Mouse (Mus musculus): ENCODE results near the gene Clmp. TPM values are rescaled to one million over a fixed set of nuclear protein-coding genes. Genes with fewer than 3 reads are reported as not detected.
A peak's percentile ranks its signal among the peaks of the same experiment; 100 is the strongest.

The Clmp gene
- polyA plus RNA-seq, 1 experiment from 2014 or later: 43.9 TPM

DNA sequence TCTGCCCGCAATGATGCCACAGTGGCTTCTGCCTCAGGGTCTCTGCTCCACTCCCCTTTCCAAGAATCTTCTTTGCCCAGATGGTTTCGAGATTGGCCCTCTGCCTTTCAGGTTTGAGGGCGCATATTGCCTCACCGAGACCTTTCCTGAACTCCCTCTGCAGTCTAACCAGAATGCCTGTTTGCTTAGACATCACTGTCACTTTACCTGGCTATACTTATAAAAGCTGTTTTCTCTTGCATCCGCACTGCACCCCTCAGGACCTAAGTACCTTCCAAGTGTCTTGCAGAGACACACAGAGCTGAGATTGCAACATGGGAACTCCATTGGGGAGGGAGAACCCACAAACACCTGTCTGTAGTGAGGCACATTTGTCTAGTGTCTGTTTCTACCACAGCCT lies 14.5 kb downstream of the Clmp start:
- WGBS: 78% methylated on average over 5 of the region's 5 CpGs
- DNase-seq (ENCODE audit: low spot score) (no peak), ATAC-seq (replicated peaks; ENCODE audit: low FRiP score, low TSS enrichment, low read depth) (no peak)
- H3K9ac ChIP-seq (ENCODE audit: low read length): no peak overlapping the region
- H3K9me3 ChIP-seq (ENCODE audit: control insufficient read depth, low read length): no peaks in the 10 kb centered on the region
- H3K36me3 ChIP-seq (ENCODE audit: control insufficient read depth, insufficient read depth, low read length): no peaks in the 10 kb centered on the region
- H3K27ac ChIP-seq (ENCODE audit: low read depth): no peak overlapping the region
- H3K27me3 ChIP-seq (replicated peaks; ENCODE audit: control insufficient read depth, insufficient read depth, low read length): no peaks in the 10 kb centered on the region
- H3K4me3 ChIP-seq (ENCODE audit: low read depth, low read length): no peak overlapping the region
- peaks cover 15% of the 10 kb centered on the region for H3K4me1 ChIP-seq (replicated peaks; ENCODE audit: control insufficient read depth, insufficient read depth, low read length)
- H3K4me2 ChIP-seq (ENCODE audit: low read length): no peak overlapping the region

DNA sequence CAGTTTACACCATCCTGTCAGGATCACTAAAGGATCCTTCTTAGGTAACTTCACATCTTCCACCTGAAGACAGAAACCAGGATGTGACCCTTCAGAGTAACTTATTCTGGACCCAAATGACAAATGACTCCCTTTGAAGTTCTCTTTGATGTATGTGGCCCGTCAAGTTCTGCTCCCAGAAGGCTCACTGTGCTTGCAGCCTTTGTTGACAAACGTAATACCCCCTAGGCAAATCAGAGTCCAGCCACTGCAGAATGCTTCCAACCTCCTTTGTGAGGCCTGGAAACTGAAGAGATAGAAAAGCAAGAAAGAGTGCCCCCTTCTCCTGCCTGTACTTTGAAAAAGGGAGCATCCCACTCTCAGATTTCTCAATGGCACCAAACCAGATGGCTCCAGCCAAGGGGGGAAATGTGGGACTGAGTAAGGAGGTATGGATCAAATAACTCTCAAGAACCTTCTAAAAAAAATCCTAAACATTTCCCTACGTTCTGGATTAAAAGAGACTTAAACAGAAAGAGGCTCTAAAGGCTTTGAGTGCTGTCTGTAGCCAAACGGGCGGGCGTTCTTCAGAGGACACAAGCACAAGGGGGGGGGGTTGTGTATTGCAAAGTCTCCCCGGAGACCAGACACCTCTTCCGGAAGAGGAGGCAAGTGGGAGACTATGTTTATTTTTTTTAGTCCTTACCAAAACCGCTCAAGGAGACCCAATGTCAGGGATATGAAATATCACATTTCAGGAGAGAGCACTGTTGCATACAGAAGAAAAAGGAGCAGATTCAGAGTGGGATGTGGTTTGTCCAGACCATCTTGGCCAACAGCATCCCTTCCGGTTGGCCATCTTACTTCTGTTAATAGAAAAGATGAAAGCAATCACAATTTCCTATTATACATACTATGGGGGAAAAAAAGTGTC lies 18.9 kb downstream of the Clmp start:
- 19% methylated on average over 10 of the region's 10 CpGs for WGBS
- Histone ChIP-seq H3K27me3 (replicated peaks; ENCODE audit: control insufficient read depth, insufficient read depth, low read length) (no peaks in the 10 kb centered on the region), H3K27ac (ENCODE audit: low read depth) (peak overlapping the region; percentile 33; the same call in 1 of the 2 replicates), H3K4me3 (ENCODE audit: low read depth, low read length) (no peak overlapping the region), H3K4me2 (ENCODE audit: low read length) (no peak overlapping the region), H3K4me1 (replicated peaks; ENCODE audit: control insufficient read depth, insufficient read depth, low read length) (peaks cover 31% of the 10 kb centered on the region), H3K36me3 (ENCODE audit: control insufficient read depth, insufficient read depth, low read length) (no peaks in the 10 kb centered on the region), H3K9ac (ENCODE audit: low read length) (no peak overlapping the region), H3K9me3 (ENCODE audit: control insufficient read depth, low read length) (no peaks in the 10 kb centered on the region)
- no peak for ATAC-seq (replicated peaks; ENCODE audit: low FRiP score, low TSS enrichment, low read depth)
- no peak for DNase-seq (ENCODE audit: low spot score)

DNA sequence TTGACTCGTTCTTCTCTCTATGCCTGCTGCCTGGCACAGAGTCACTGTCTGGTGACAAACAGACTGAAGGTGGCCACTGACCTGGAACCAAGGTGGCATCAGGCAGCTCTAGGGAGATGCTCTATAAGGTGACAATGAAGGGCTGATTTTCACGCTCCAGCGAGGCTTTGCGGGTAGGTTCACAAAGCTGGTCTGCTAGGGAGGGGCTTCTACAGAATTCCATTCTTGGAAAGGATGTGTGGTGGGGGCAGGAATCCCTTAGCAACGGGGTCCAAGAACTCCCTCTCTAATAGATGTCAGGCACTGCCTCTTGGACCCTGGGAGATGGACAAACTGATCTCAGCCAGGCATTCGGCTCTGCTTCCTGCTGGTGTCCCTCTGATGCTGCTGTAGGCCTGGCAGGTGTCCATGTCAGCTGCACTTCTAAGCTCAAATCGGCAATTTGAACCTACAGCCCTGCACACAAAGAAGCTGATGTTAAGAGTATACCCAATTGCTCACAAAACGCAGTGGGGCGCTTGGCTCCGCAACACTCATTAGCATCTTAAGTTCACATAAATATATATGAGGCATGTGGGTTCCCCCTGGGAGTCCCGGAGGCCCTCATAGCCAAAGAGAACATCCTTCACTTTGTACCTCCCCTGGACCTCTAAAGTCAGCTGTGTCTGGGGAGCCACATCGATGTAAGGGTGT lies 22.8 kb downstream of the Clmp start:
- H3K4me1 ChIP-seq (replicated peaks; ENCODE audit: control insufficient read depth, insufficient read depth, low read length): peaks cover 29% of the 10 kb centered on the region
- H3K27me3 ChIP-seq (replicated peaks; ENCODE audit: control insufficient read depth, insufficient read depth, low read length): no peaks in the 10 kb centered on the region
- ATAC-seq (replicated peaks; ENCODE audit: low FRiP score, low TSS enrichment, low read depth) (no peak), DNase-seq (ENCODE audit: low spot score) (no peak)
- 63% methylated on average over 12 of the region's 12 CpGs for WGBS
- H3K4me3 ChIP-seq (ENCODE audit: low read depth, low read length): no peak overlapping the region
- H3K4me2 ChIP-seq (ENCODE audit: low read length): no peak overlapping the region
- no peak overlapping the region for H3K9ac ChIP-seq (ENCODE audit: low read length)
- H3K27ac ChIP-seq (ENCODE audit: low read depth): 0 out of 2 replicates have a peak overlapping the region, but pooled peaks have one; percentile 19
- no peaks in the 10 kb centered on the region for H3K36me3 ChIP-seq (ENCODE audit: control insufficient read depth, insufficient read depth, low read length)
- H3K9me3 ChIP-seq (ENCODE audit: control insufficient read depth, low read length): no peaks in the 10 kb centered on the region

DNA sequence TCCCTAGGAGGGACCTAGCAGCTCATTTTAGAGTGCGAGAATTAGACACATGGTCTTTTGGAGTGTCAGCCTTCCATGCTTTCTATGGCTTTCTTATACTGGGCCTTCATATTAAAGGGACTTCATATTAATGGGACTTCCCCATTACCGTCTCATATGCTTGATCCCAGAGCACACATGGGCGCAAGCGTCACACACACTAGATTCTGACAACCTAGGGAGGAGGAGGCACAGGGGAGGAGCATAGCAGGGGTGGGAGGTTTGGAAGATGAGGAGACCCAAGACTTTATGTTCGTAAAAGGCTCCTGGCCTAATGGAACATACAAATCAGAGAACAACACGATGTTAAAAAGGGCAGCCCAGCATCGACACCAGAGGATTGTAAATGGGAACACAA lies 23.4 kb downstream of the Clmp start:
- H3K27me3 ChIP-seq (replicated peaks; ENCODE audit: control insufficient read depth, insufficient read depth, low read length): no peaks in the 10 kb centered on the region
- peak overlapping the region; percentile 19; the same call in 1 of the 2 replicates for H3K27ac ChIP-seq (ENCODE audit: low read depth)
- H3K4me3 ChIP-seq (ENCODE audit: low read depth, low read length): no peak overlapping the region
- no peak overlapping the region for H3K9ac ChIP-seq (ENCODE audit: low read length)
- no peaks in the 10 kb centered on the region for H3K36me3 ChIP-seq (ENCODE audit: control insufficient read depth, insufficient read depth, low read length)
- H3K9me3 ChIP-seq (ENCODE audit: control insufficient read depth, low read length): no peaks in the 10 kb centered on the region
- H3K4me2 ChIP-seq (ENCODE audit: low read length): no peak overlapping the region
- ATAC-seq (replicated peaks; ENCODE audit: low FRiP score, low TSS enrichment, low read depth): no peak
- no peak for DNase-seq (ENCODE audit: low spot score)
- 77% methylated on average over 7 of the region's 7 CpGs for WGBS
- peaks cover 25% of the 10 kb centered on the region for H3K4me1 ChIP-seq (replicated peaks; ENCODE audit: control insufficient read depth, insufficient read depth, low read length)

DNA sequence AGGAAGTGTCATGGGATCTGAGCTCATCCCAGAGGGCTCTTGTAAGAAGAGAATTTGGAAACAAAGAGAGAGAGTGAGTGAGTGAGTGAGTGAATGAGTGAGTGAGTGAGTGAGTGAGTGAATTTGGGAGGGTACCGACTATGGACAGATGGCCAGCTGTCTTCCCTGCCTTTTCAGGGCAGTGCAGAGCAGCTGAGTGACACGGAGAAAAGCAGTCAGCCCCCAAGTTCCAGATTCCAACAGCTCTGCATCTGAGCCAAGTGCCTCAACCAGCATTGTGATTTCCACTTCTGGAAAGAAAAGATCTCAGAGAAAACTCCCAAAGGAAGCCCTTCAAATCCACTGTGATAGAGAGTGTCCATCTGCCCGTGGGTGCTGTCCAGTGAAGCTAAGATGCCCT lies 23.8 kb downstream of the Clmp start:
- DNase-seq (ENCODE audit: low spot score) (no peak), ATAC-seq (replicated peaks; ENCODE audit: low FRiP score, low TSS enrichment, low read depth) (no peak)
- Histone ChIP-seq H3K27ac (ENCODE audit: low read depth) (peak overlapping the region; percentile 18; the same call in 1 of the 2 replicates), H3K4me1 (replicated peaks; ENCODE audit: control insufficient read depth, insufficient read depth, low read length) (peaks cover 21% of the 10 kb centered on the region), H3K9ac (ENCODE audit: low read length) (no peak overlapping the region), H3K4me3 (ENCODE audit: low read depth, low read length) (no peak overlapping the region), H3K4me2 (ENCODE audit: low read length) (no peak overlapping the region), H3K36me3 (ENCODE audit: control insufficient read depth, insufficient read depth, low read length) (no peaks in the 10 kb centered on the region), H3K27me3 (replicated peaks; ENCODE audit: control insufficient read depth, insufficient read depth, low read length) (no peaks in the 10 kb centered on the region), H3K9me3 (ENCODE audit: control insufficient read depth, low read length) (no peaks in the 10 kb centered on the region)
- 54% methylated on average over 3 of the region's 3 CpGs for WGBS

DNA sequence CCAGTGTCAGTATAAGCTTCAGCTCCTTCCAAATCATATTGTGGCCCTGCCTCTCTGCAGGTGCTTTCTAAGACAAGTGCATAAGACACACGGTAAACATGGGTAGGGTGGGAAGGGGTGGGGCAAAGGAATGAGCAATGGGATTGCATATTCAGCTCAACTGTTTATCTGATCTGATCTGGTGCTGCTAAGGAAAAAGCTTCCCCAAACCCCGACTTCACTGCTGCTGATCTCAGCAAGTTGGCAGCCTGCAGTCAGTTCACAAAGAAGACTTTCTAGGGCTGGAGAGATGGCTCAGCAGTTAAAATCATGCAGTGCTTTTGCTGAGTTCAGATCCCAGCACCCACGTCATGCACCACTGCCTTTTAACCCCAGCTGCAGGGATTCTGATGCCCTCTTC lies 24.2 kb downstream of the Clmp start:
- Histone ChIP-seq H3K27me3 (replicated peaks; ENCODE audit: control insufficient read depth, insufficient read depth, low read length) (no peaks in the 10 kb centered on the region), H3K27ac (ENCODE audit: low read depth) (peak overlapping the region; percentile 18; the same call in 1 of the 2 replicates), H3K36me3 (ENCODE audit: control insufficient read depth, insufficient read depth, low read length) (no peaks in the 10 kb centered on the region), H3K4me2 (ENCODE audit: low read length) (no peak overlapping the region), H3K9me3 (ENCODE audit: control insufficient read depth, low read length) (no peaks in the 10 kb centered on the region), H3K9ac (ENCODE audit: low read length) (no peak overlapping the region), H3K4me3 (ENCODE audit: low read depth, low read length) (no peak overlapping the region), H3K4me1 (replicated peaks; ENCODE audit: control insufficient read depth, insufficient read depth, low read length) (peaks cover 17% of the 10 kb centered on the region)
- no peak for DNase-seq (ENCODE audit: low spot score)
- WGBS: 32% methylated on average over 3 of the region's 3 CpGs
- no peak for ATAC-seq (replicated peaks; ENCODE audit: low FRiP score, low TSS enrichment, low read depth)

DNA sequence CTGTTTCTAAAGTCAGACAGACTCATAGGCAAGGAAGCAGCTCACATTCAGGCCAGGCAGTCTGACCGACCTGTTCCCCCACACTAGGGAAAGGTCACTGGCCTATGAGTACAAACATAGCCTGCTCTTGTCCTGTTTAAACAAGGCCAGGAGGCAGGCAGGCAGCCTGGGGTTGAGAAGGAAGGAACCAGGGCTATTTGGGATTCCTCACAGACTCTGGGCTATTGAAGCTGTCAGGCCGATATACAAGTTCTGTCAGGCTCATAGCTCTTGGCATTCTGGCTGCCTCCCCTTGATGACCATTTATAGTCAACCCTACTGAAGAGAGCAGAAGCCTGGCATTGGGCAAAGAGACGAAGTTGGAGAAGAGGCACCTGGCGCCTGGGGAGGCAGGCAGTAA lies 25.9 kb downstream of the Clmp start:
- 40% methylated on average over 4 of the region's 4 CpGs for WGBS
- H3K4me3 ChIP-seq (ENCODE audit: low read depth, low read length): no peak overlapping the region
- peaks cover 16% of the 10 kb centered on the region for H3K4me1 ChIP-seq (replicated peaks; ENCODE audit: control insufficient read depth, insufficient read depth, low read length)
- H3K4me2 ChIP-seq (ENCODE audit: low read length): no peak overlapping the region
- H3K9me3 ChIP-seq (ENCODE audit: control insufficient read depth, low read length): no peaks in the 10 kb centered on the region
- no peak for ATAC-seq (replicated peaks; ENCODE audit: low FRiP score, low TSS enrichment, low read depth)
- H3K27me3 ChIP-seq (replicated peaks; ENCODE audit: control insufficient read depth, insufficient read depth, low read length): no peaks in the 10 kb centered on the region
- H3K9ac ChIP-seq (ENCODE audit: low read length): no peak overlapping the region
- H3K27ac ChIP-seq (ENCODE audit: low read depth): peak overlapping the region; percentile 69; the same call in 1 of the 2 replicates
- H3K36me3 ChIP-seq (ENCODE audit: control insufficient read depth, insufficient read depth, low read length): no peaks in the 10 kb centered on the region
- no peak for DNase-seq (ENCODE audit: low spot score)

DNA sequence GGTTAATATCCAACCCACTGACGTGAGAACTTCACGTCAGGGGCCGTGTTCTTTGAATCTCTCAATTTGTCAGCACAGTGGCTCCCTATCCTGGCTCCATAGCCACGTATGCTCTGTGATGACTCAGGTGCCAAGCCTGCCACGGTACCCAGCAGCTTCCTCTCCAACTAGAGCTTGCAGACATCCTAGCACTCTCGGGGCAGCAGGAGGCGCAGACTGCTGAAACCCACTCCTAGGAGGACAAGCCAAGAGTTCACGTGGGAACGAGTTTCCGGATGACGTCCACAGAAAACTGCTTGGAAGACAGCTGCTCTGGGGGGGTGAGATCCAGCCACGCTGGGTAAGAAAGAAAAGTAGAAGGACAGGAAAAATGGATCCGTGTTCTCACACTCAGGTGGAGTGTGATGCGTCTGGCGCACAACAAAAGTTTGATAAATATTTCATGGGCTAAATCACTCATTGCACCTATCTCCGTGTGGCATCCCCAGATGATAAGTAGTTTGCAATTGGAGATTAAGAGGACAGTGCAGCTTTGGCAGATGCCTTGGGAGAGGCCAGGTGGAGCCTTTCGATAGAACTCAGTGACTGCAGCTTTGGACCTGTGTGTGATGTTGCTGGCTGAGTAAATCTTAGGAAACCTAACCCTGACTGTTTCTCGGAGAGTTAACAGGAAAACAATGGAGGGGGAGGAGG lies 31.6 kb downstream of the Clmp start:
- Histone ChIP-seq H3K27me3 (replicated peaks; ENCODE audit: control insufficient read depth, insufficient read depth, low read length) (no peaks in the 10 kb centered on the region), H3K4me3 (ENCODE audit: low read depth, low read length) (no peak overlapping the region), H3K4me1 (replicated peaks; ENCODE audit: control insufficient read depth, insufficient read depth, low read length) (no peaks in the 10 kb centered on the region; the same call in none of the 2 replicates), H3K9ac (ENCODE audit: low read length) (no peak overlapping the region), H3K4me2 (ENCODE audit: low read length) (peak overlapping the region; percentile 22), H3K9me3 (ENCODE audit: control insufficient read depth, low read length) (no peaks in the 10 kb centered on the region), H3K27ac (ENCODE audit: low read depth) (peak overlapping the region; percentile 2; the same call in 1 of the 2 replicates), H3K36me3 (ENCODE audit: control insufficient read depth, insufficient read depth, low read length) (no peaks in the 10 kb centered on the region)
- WGBS: 42% methylated on average over 18 of the region's 18 CpGs
- ATAC-seq (replicated peaks; ENCODE audit: low FRiP score, low TSS enrichment, low read depth): no peak
- no peak for DNase-seq (ENCODE audit: low spot score)
